ENCODE assay signal across 29 mouse cellular contexts in the genomic region with DNA sequence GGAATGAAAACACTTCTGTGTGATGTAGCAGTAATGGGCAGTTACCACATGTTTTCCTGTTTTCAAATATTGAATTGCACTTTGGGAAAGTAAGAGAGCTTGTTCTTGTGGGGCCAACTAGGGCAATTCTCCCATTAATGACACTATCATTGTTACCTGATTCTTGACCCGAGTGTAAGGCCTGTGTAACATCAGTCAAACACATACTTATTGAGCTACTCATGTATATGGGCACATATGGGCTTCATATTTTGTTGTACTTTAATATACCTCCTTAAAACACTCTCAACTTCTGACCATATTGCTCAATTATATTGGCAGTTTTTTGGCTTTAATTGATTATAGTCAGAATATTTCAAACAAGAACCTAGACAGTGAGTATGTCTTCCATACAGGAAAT.
"Had no signal": no experiment of that assay in that cellular context is flagged by ENCODE, and none has a peak within 500 bp of the region (broad histone marks: within the 10 kb centered on the region; RNA-seq: fewer than 3 reads in every experiment).

No protein-coding gene starts in this region.

- H3K36me3 ChIP-seq: limb, embryonic 15.5 days; liver, embryonic 12.5 days; liver, embryonic 13.5 days; liver, embryonic 15.5 days; lung, embryonic 15.5 days; midbrain, embryonic 10.5 days; midbrain, embryonic 12.5 days; midbrain, embryonic 13.5 days; midbrain, embryonic 15.5 days had no signal

- H3K9me3 ChIP-seq: limb, embryonic 15.5 days; liver, embryonic 12.5 days; liver, embryonic 13.5 days; liver, embryonic 15.5 days; lung, embryonic 15.5 days; midbrain, embryonic 10.5 days; midbrain, embryonic 12.5 days; midbrain, embryonic 13.5 days; midbrain, embryonic 15.5 days had no signal

- DNase-seq: left cerebral cortex, postnatal 4 days; liver; liver, embryonic 13.5 days; liver, postnatal 0 days; lung, adult 18-20 months; lung, adult 2 months; lung, embryonic 14.5 days; lung, postnatal 10 days; lung, postnatal 14 days; lung, postnatal 36 days; lung, postnatal 4 days; midbrain, embryonic 14.5 days had no signal

- H3K4me3 ChIP-seq: left cerebral cortex, adult 2 months; limb, embryonic 15.5 days; liver, embryonic 12.5 days; liver, embryonic 13.5 days; liver, embryonic 15.5 days; lung, embryonic 15.5 days; megakaryocyte, embryonic 14.5 days; midbrain, embryonic 10.5 days; midbrain, embryonic 12.5 days; midbrain, embryonic 13.5 days; midbrain, embryonic 15.5 days; myocyte had no signal

- H3K27ac ChIP-seq: left cerebral cortex, adult 2 months; limb, embryonic 15.5 days; liver, embryonic 12.5 days; liver, embryonic 13.5 days; liver, embryonic 14.5 days; liver, embryonic 15.5 days; lung, embryonic 15.5 days; macrophage; midbrain, embryonic 10.5 days; midbrain, embryonic 12.5 days; midbrain, embryonic 13.5 days; midbrain, embryonic 15.5 days had no signal

- H3K9ac ChIP-seq: limb, embryonic 15.5 days; liver, embryonic 12.5 days; liver, embryonic 13.5 days; liver, embryonic 14.5 days; liver, embryonic 15.5 days; liver, postnatal 0 days; lung, embryonic 14.5 days; lung, embryonic 15.5 days; midbrain, embryonic 12.5 days; midbrain, embryonic 13.5 days; midbrain, embryonic 15.5 days had no signal

- H3K4me1 ChIP-seq: limb, embryonic 15.5 days; liver, embryonic 12.5 days; liver, embryonic 13.5 days; liver, embryonic 15.5 days; lung, embryonic 15.5 days; midbrain, embryonic 10.5 days; midbrain, embryonic 12.5 days; midbrain, embryonic 13.5 days; midbrain, embryonic 15.5 days had no signal

- ATAC-seq: liver, embryonic 12.5 days; liver, postnatal 0 days; lung, postnatal 0 days; midbrain, embryonic 13.5 days; midbrain, embryonic 15.5 days; midbrain, embryonic 16.5 days had no signal

- H3K4me2 ChIP-seq: limb, embryonic 15.5 days; liver, embryonic 11.5 days; liver, embryonic 12.5 days; liver, embryonic 13.5 days; liver, embryonic 15.5 days; lung, embryonic 14.5 days; lung, embryonic 15.5 days; midbrain, embryonic 11.5 days; midbrain, embryonic 12.5 days; midbrain, embryonic 13.5 days; midbrain, embryonic 15.5 days had no signal

- H3K27me3 ChIP-seq: limb, embryonic 15.5 days; liver, embryonic 12.5 days; liver, embryonic 13.5 days; liver, embryonic 15.5 days; lung, embryonic 15.5 days; megakaryocyte, embryonic 14.5 days; midbrain, embryonic 12.5 days; midbrain, embryonic 13.5 days; midbrain, embryonic 15.5 days had no signal
